Mouse (Mus musculus) limb, embryonic 14.5 days (tissue): Measurements from ENCODE around the gene Gdpd3. TPM values are rescaled to one million over a fixed set of nuclear protein-coding genes. Genes with fewer than 3 reads are reported as not detected.

Source experiments
- ATAC-seq: fragments of 200-750 bp; cut with Nextera tagmentation; 2 replicates; pipeline ENCODE4 v1.8.0; 2017; ENCODE audit warnings: low read depth, moderate number of reproducible peaks, moderate TSS enrichment; ENCODE audit not compliant: low FRiP score
- DNase-seq: peaks from one replicate; pipeline ENCODE4 v3.0.0-alpha.2; 2015; ENCODE audit warnings: low spot score
- H3K27ac ChIP-seq: fragments of 300-500 bp; sonication (generic); replicated peaks from 2 replicates; pipeline ENCODE4 v1.5.1; 2014; ENCODE audit warnings: low read depth, mild to moderate bottlenecking, low read length, moderate library complexity, mixed read lengths
- H3K27me3 ChIP-seq: fragments of 300-500 bp; sonication (generic); 2 replicates; pipeline ENCODE4 v1.6.1; 2014; ENCODE audit warnings: low read length, mixed read lengths; ENCODE audit not compliant: control insufficient read depth, insufficient read depth
- H3K36me3 ChIP-seq: fragments of 300-500 bp; sonication (generic); 2 replicates; pipeline ENCODE4 v1.6.1; 2014; ENCODE audit warnings: mild to moderate bottlenecking, low read length, moderate library complexity, mixed read lengths; ENCODE audit not compliant: control insufficient read depth, insufficient read depth
- H3K4me1 ChIP-seq: fragments of 300-500 bp; sonication (generic); 2 replicates; pipeline ENCODE4 v1.6.1; 2014; ENCODE audit warnings: antibody characterized with exemption, low read length, mixed read lengths; ENCODE audit not compliant: control insufficient read depth, insufficient read depth
- H3K4me2 ChIP-seq: fragments of 300-500 bp; sonication (generic); replicated peaks from 2 replicates; pipeline ENCODE4 v1.6.1; 2014; ENCODE audit warnings: low read depth, mild to moderate bottlenecking, low read length, moderate library complexity; ENCODE audit not compliant: severe bottlenecking
- H3K4me3 ChIP-seq: fragments of 300-500 bp; sonication (generic); replicated peaks from 2 replicates; pipeline ENCODE4 v1.5.1; 2014; ENCODE audit warnings: low read length
- H3K9ac ChIP-seq: fragments of 300-500 bp; sonication (generic); 2 replicates; pipeline ENCODE4 v1.6.1; 2014; ENCODE audit warnings: mild to moderate bottlenecking, low read depth, low read length, moderate library complexity; ENCODE audit not compliant: severe bottlenecking
- H3K9me3 ChIP-seq: fragments of 300-500 bp; sonication (generic); 2 replicates; pipeline ENCODE4 v1.6.1; 2016; ENCODE audit warnings: low read length; ENCODE audit not compliant: control insufficient read depth
- POLR2A ChIP-seq: fragments of 200-500 bp; IDR thresholded peaks from 2 replicates; pipeline ENCODE4 v1.8.0; 2012; ENCODE audit warnings: inconsistent platforms, mild to moderate bottlenecking, moderate library complexity, borderline replicate concordance; ENCODE audit not compliant: insufficient read depth, insufficient read length; ENCODE audit errors: extremely low read depth
- WGBS: fragments of 180-500 bp; shearing (Covaris S2); extraction: QIAGEN DNeasy Blood & Tissue Kit; methylation state at CpG from one replicate; pipeline ENCODE4 v1.1.7; 2014; 5-methylcytosine and 5-hydroxymethylcytosine counted together
- polyA plus RNA-seq, 2 experiments: library from polyadenylated mRNA; depleted of rRNA in 1 of 2; stranded (reverse) in 1 of 2; unstranded in 1 of 2; fragments of >200 nt; fragmentation: Nextera tagmentation in 1 of 2; extraction: Ambion mirVana in 1 of 2; gene quantifications; 2 replicates each; pipeline versions ENCODE4 v1.2.1 to v1.2.3; 2012 to 2014

The Gdpd3 gene
- polyA plus RNA-seq, 2 experiments, result 3.2 to 13.6 TPM

DNA sequence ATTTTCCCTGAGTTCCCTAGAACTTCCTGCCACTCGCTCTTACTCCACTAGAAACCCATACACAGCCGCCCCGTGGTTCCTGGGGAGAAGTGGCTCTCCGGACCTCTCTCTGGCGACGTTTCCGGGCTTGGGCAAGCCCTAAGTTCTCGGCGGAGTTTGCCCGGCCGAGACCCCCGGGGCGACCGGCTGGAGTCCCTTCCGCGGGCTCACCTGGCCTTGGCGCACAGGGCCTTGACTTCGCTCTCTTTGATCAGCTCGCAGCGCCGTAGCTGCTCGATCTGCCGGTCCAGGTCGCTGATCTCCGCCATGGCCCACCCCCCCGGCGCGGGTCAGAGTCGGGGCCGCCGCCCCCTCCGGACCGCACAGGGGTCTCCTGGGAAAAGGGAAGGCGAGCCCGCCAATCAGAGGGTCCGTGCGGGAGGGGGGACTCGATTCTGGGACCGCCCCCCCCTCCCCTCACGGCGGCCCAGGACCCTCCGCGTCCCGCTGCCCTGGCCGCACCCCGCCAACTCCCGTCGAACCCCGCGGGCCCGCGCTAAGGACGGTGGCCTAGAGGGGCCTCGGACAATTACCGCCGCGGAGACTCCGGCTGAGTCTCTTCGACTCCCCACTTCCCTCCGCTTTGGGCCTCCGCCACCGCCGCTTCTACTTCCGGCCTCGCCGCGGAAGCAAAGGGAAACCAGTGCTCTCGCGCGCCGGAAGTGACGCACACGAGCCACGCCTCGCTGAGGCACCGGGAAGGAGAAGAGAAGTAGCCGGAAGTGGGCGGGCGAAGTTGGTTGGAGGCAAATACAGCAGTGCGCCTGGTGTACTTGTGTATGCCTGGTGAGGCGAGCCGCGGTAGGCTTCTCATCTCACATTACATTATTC, 26.0 kb downstream of the Gdpd3 start, which contains the start of gene Ppp4c:
Gene Ppp4c (minus strand): TSS at position 646 of the 870 bp plus-strand sequence.
- Histone ChIP-seq H3K4me1 (peaks cover 12% of the 10 kb centered on the region; the same call in 1 of the 2 replicates), H3K9me3 (no peaks in the 10 kb centered on the region), H3K27me3 (no peaks in the 10 kb centered on the region), H3K4me3 (peak within 1 kb of the TSS; percentile 73), H3K27ac (peak within 1 kb of the TSS; percentile 96), H3K36me3 (peaks cover 65% of the 10 kb centered on the region), H3K9ac (peak within 1 kb of the TSS; percentile 84), H3K4me2 (peak within 1 kb of the TSS; percentile 61)
- DNase-seq (peak; percentile 98), ATAC-seq (peak; percentile 93)
- 0 out of 2 replicates have a peak, but pooled peaks have one; percentile 48 for TF ChIP-seq POLR2A
- under 1% methylated on average over 71 of the region's 83 CpGs for WGBS

DNA sequence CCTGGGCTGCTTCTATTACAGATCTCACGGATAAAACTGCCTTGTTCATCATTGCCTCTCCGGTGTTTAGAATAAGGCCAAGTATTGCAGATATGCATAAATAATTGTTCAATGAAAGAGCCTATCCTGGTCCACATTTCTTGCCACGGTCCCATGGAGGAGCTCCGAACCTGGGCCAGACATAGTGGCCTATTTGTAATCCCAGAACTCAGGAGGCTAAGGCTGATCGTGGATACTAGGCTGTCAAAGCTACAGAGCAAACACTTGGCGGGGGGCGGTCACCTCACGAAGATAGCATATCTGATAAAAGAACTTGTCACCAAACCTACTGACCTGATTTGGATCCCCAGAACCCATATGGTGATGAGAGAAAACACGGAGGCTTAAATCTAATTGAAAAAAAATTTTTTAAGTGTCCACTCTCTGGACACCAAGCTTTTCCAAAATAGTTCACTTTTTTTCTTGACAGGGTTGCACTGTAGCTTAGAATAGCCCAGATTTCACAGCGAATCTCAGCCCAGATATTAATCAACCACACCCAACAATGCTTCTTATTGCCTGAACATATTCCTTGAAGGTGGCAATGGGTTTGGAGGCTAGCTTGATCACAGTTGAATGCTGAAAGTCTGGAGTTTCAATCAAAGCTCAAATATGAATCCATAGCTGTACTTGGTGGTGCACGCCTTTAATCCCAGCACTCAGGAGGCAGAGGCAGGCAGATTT, 26.7 kb downstream of the Gdpd3 start:
- Histone ChIP-seq H3K9ac (peak overlapping the region; percentile 35; the same call in 1 of the 2 replicates), H3K4me1 (peaks cover 20% of the 10 kb centered on the region), H3K36me3 (peaks cover 65% of the 10 kb centered on the region), H3K9me3 (no peaks in the 10 kb centered on the region), H3K27ac (peak overlapping the region; percentile 96), H3K4me2 (peak overlapping the region; percentile 61), H3K27me3 (no peaks in the 10 kb centered on the region), H3K4me3 (peak overlapping the region; percentile 73)
- TF ChIP-seq POLR2A, result no peak
- ATAC-seq, result peak; percentile 1; the same call in 1 of the 2 replicates
- no peak for DNase-seq
- WGBS, result 31% methylated on average over 11 of the region's 11 CpGs

DNA sequence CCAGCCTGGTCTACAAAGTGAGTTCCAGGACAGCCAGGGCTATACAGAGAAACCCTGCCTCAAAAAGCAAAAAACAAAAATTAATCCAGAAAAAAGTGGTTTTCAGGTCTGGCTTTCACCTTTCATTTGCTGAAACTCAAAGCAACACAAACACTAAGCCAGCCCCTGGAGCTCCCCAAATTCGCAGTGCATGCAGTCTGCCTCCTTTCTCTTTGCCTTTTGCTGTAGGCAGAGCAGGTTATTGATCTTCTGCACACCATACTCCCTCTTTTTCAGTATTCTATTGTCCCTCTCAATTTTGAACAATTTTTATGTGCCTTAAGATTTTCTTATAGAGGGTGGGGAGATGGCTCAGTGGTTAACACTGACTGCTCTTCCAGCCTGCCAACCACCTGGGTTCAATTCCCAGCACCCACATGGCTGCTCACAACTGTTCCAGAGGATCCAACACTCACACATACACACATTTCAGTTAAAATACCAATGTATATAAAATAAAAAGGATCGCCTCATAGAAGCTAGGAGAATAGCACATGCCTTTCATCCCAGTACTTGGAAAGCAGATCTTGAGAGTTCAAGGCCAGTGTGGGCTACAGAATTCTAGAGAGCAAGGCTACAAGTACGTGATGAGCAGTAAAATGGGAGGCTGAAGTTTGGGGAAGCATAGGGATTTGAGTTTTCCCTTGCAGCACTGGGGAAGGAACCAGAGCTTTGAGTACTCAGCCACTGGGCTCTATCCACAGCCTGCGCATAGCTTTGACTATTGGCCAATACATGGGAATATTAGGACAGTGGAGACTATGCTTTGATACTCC, 27.5 kb downstream of the Gdpd3 start:
- 67% methylated on average over 4 of the region's 4 CpGs for WGBS

DNA sequence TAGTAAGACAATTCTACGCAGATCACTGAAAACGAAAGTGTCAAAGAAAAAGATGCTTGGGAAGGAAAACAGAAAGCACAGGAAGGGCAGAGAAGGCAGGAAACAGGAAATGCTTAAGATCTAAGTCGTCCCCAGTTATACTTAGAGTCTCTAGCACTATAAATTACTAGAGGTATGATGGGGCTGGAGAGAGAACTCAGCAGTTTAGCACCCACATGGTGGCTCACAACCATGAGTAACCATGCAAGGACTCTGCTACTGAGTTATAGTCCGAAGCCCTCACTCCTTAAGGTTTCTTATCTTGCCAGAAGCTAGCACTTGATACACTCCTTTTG, 28.1 kb downstream of the Gdpd3 start:
- Histone ChIP-seq H3K27ac (no peak overlapping the region), H3K27me3 (no peaks in the 10 kb centered on the region), H3K4me3 (no peak overlapping the region), H3K36me3 (peaks cover 51% of the 10 kb centered on the region), H3K9ac (no peak overlapping the region), H3K9me3 (no peaks in the 10 kb centered on the region), H3K4me1 (peaks cover 21% of the 10 kb centered on the region), H3K4me2 (no peak overlapping the region)
- TF ChIP-seq POLR2A, result no peak
- ATAC-seq, result no peak
- DNase-seq, result no peak
- WGBS, result 74% methylated on average over 4 of the region's 4 CpGs

More for the DNA sequence above, 27.5 kb downstream of the Gdpd3 start:
- no peaks in the 10 kb centered on the region for H3K27me3 ChIP-seq
- H3K4me1 ChIP-seq, result peaks cover 21% of the 10 kb centered on the region
- TF ChIP-seq POLR2A, result no peak
- 0 out of 2 replicates have a peak overlapping the region, but pooled peaks have one; percentile 96 for H3K27ac ChIP-seq
- H3K36me3 ChIP-seq, result peaks cover 57% of the 10 kb centered on the region
- no peak overlapping the region for H3K9ac ChIP-seq
- H3K9me3 ChIP-seq, result no peaks in the 10 kb centered on the region
- ATAC-seq, result no peak
- DNase-seq, result no peak
- H3K4me2 ChIP-seq, result no peak overlapping the region
- no peak overlapping the region for H3K4me3 ChIP-seq
